Comparison of ENCODE assay signal across 16 mouse cellular contexts in the genomic region with DNA sequence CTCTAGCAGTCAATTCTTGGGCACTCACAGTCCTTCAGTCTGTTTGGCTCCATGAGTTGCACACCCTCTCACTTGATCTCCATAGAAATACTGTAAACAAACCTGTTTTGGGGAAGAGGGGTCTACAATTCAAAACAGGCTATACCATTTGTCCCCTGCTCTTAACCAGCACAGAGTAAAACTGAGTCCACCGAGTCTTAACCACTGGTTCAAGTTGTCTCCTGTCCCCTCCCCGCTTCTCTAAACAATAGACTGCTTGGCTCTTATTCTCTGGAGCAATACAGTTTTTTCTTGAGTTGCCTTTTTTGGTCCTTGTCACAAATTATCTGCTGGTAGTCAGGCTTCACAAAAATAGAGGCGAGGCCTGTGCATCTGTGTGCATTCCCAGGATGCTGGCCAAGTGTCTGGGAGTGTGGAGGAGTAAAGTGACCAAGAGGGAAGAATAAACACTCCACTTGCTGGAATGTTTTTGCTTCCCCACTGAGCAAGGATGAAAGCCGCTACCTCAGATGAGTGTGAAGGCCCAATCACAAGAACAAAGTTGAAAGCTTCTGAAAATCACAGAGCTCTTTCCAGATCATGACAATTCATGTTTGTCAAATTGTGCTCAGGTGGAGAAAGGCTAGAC.
DNase-seq lines count a peak whose midpoint lies in the region; ATAC-seq lines count a peak whose summit lies in the region.
"Had no signal": no experiment of that assay in that cellular context is flagged by ENCODE, and none has a peak within 500 bp of the region (broad histone marks: within the 10 kb centered on the region; RNA-seq: fewer than 3 reads in every experiment).

No protein-coding gene starts in this region.

- no peak overlapping the region for H3K27ac ChIP-seq in kidney, embryonic 14.5 days (ENCODE audit: low read depth, low read length)
- H3K27ac ChIP-seq: heart, embryonic 15.5 days; hindbrain, embryonic 15.5 days; liver, embryonic 14.5 days; midbrain, embryonic 12.5 days had no signal

- H3K27me3 ChIP-seq in kidney, embryonic 14.5 days (ENCODE audit: control insufficient read depth, insufficient read depth, low read length): no peaks in the 10 kb centered on the region
- H3K27me3 ChIP-seq: heart, embryonic 15.5 days; hindbrain, embryonic 15.5 days; midbrain, embryonic 12.5 days had no signal

- H3K4me1 ChIP-seq in kidney, embryonic 14.5 days (ENCODE audit: control insufficient read depth, insufficient read depth, low read length): no peaks in the 10 kb centered on the region
- H3K4me1 ChIP-seq: heart, embryonic 15.5 days; hindbrain, embryonic 15.5 days; midbrain, embryonic 12.5 days had no signal

- no peak overlapping the region for H3K4me2 ChIP-seq in kidney, embryonic 14.5 days (replicated peaks; ENCODE audit: low read depth, low read length)
- H3K4me2 ChIP-seq: heart, embryonic 15.5 days; hindbrain, embryonic 15.5 days; midbrain, embryonic 12.5 days had no signal

- 39% methylated on average over 4 of the region's 4 CpGs for WGBS in kidney, embryonic 14.5 days

- H3K4me3 ChIP-seq in kidney, embryonic 14.5 days (ENCODE audit: low read length): no peak overlapping the region
- H3K4me3 ChIP-seq: heart, embryonic 15.5 days; hindbrain, embryonic 15.5 days; midbrain, embryonic 12.5 days had no signal

- H3K9me3 ChIP-seq in kidney, embryonic 14.5 days (ENCODE audit: control insufficient read depth, low read length): no peaks in the 10 kb centered on the region
- H3K9me3 ChIP-seq: heart, embryonic 15.5 days; hindbrain, embryonic 15.5 days; midbrain, embryonic 12.5 days had no signal

- peak; percentile 60; the same call in 1 of the 2 replicates for ATAC-seq in kidney, embryonic 14.5 days (ENCODE audit: low FRiP score, low TSS enrichment)
- ATAC-seq: activated CD4-positive, CD25-positive, alpha-beta regulatory T cell, adult 4 months had no signal

- no peaks in the 10 kb centered on the region for H3K36me3 ChIP-seq in kidney, embryonic 14.5 days (ENCODE audit: control insufficient read depth, insufficient read depth, low read length)
- H3K36me3 ChIP-seq: heart, embryonic 15.5 days; hindbrain, embryonic 15.5 days; midbrain, embryonic 12.5 days had no signal

- DNase-seq in kidney, adult 8-10 months: no peak
- DNase-seq in right cerebral cortex, adult 18-20 months: peak; percentile 68
- DNase-seq in right cerebral cortex, postnatal 4 days: no peak
- DNase-seq in lung, postnatal 4 days: peak; percentile 17 to 44
- DNase-seq in spleen, postnatal 10 days (ENCODE audit: low spot score in 2 of 2): no peak
- DNase-seq in cerebellum, postnatal 36 days: no peak
- DNase-seq: cerebellum, adult 9-11 months; gastrocnemius, postnatal 10 days; retina, postnatal 1 day; thymus, postnatal 4 days had no signal

- no peak overlapping the region for H3K9ac ChIP-seq in kidney, embryonic 14.5 days (ENCODE audit: low read depth, low read length)
- H3K9ac ChIP-seq: heart, embryonic 15.5 days; hindbrain, embryonic 15.5 days; liver, embryonic 14.5 days; midbrain, embryonic 12.5 days had no signal

Comparison
In these comparisons a context has a peak if more than half of its experiments do, and no peak if none do; other contexts are left out.
1. DNase-seq: peak in right cerebral cortex, adult 18-20 months (single experiment) and lung, postnatal 4 days (2 of 2); none in kidney, adult 8-10 months (0 of 2), right cerebral cortex, postnatal 4 days (single experiment), spleen, postnatal 10 days (0 of 2) and cerebellum, postnatal 36 days (0 of 2).